Mouse (Mus musculus): ENCODE measurements around the gene Prkag3.

Prkag3 gene

DNA sequence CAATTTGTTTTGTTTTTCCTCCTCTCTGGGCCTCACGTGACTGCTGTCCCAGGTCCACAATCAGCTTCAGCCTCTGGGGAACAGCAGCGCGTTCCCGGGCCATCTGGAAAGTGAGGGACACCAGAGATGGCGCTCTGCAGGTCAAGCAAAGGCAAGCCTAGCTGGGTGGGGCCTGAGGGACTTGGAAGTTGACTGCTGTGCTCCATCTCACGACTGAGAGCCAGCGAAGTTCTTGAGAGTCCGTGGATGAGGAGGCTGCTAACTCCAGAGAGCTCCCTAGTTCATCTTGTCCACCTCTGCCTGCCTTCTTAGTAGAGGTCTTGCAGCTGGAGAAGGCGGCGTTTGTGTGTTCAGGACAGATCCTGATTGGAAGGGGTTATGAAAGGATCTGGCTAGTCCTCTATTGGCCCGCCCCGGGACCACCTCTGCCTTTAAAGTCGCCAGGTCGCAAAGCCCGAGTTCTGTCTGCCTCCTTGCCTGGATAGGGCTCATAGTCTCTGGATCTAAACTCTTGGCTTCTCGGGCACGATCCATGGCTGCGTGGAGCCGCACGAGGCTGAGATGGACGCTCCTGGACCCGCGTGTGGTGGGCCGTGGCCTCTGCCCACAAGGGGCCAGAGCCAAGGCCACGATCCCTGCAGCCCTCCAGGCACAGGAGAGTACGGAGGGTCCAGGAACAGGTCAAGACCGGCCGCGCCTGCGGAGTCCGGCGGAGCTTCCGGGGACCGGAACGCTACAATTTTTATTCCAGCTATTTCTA lies 35.7 kb downstream of the Prkag3 start, which contains the start of gene Cyp27a1:
Gene Cyp27a1, plus strand, starts transcription at position 476 of the 760 bp plus-strand sequence.
- DNase-seq (ENCODE audit: low read depth, low spot score) = peak; percentile 75

DNA sequence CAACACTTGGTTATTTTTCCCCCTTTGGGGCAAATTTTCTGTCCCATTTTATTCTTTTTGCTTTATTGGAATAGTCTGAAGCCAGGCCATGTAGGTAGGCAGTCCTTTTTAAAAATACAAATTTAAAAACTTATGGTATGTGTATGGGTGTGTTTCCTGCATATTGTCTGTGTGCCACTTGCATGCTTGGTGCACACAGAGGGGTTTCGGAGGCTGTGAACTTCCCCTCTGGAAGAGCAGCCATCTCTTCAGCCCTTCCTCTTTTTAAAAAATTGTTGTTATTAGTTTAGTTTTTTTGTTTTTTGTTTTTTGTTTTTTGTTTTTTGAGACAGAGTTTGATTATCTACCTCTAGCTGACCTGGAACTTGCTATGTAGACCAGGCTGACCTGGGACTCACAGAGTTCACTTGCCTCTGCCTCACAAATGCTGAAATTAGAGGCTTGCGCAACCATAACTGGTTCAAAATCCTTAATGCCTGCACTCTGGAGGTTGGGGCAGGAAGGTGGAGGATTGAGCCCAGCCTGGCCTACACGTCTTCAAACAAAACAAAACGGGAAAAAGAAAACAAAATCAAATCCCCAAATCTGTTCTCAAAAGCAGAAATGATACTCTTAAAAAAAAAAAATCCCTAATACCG lies 36.4 kb downstream of the Prkag3 start:
- DNase-seq (ENCODE audit: low read depth, low spot score) = no peak

DNA sequence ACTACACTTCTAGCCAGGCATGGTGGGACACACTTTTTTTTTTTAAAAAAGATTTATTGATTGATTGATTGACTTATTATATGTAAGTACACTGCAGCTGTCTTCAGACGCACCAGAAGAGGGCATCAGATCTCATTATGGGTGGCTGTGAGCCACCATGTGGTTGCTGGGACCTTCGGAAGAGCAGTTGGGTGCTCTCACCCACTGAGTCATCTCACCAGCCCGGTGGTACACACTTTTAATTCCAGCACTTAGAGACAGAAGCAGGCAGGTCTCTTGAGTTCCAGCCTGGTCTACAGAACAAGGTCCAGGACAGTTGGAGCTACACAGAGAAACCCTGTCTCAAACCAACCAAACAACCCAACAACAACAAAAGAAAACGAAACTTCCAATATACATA lies 37.0 kb downstream of the Prkag3 start:
- no peak for DNase-seq (ENCODE audit: low read depth, low spot score)

DNA sequence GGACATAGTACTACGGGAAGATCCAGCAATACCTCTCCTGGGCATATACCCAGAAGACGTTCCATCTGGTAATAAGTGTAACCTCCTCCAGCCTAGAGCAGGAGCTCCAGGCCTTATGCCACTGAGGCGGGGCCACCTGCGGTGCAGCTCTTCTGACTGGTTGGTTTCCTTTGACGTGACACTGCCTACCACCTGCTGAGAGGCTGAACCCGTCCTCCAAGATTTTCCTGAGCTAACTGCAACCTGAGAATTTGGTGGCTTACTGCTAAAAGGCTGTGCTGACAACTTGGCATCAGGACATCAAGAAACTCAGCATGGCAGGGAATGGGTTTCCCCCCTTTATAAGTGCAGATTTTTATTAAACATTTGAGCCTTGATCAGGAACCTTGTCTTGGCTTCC lies 39.5 kb downstream of the Prkag3 start:
- no peak for DNase-seq (ENCODE audit: low read depth, low spot score)

DNA sequence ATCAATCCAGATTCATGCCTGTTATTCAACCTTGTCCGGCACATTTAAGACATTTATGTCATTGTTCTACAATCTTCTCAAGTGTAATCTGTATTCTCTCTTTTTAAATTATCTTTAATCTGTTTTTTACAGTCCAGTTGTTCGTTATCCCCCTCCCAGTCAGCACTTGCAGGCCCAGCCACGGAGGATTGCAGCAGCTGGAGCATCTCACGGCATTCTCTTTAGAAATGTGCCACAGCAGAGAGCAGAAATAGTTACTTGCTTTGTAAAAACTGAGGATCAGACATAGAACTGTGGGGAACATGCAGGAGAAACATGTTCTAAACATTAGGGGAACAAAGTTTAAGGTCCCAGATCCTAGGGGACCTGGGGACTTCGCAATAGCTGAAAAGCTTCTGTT lies 44.0 kb downstream of the Prkag3 start:
- DNase-seq (ENCODE audit: low read depth, low spot score) = no peak

DNA sequence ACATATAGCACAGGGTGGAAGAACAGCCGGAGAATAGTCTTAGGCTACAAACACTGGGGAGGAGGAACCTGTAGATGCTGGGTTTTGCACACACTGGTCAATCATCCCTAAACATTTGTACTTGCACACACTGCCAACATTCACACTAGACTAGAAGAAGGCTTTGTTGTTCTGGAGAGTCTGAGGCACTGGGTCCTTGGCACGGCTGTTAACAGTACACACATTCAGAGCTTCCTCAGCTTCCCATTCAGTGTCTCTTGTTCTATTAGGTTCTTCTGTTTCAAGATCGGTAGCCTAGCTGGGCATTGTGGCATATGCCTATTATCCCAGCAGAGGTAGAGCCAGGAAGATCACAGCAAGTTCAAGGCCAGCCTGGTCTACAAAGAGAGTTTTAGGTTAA lies 44.9 kb downstream of the Prkag3 start:
- DNase-seq (ENCODE audit: low read depth, low spot score) = no peak

DNA sequence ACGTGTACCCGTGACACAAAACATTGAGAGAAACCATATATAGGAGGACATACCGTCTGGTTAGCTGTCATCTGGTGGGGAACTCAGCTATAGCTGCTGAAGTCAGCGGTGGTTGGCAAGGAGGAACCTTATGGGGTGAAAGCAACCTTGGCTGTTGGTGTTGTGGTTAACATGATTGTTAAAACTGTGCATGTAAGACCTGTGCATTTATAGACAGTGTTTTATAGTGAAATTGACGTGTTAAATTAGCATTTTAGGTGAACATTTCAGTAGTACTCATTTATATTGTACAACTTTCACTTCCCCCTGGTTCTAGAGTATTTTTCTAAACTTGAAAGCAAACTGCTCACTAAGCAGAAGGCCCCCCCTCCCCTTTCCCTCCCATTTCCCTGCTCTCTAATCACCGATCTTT lies 46.9 kb downstream of the Prkag3 start:
- DNase-seq (ENCODE audit: low read depth, low spot score) = no peak

DNA sequence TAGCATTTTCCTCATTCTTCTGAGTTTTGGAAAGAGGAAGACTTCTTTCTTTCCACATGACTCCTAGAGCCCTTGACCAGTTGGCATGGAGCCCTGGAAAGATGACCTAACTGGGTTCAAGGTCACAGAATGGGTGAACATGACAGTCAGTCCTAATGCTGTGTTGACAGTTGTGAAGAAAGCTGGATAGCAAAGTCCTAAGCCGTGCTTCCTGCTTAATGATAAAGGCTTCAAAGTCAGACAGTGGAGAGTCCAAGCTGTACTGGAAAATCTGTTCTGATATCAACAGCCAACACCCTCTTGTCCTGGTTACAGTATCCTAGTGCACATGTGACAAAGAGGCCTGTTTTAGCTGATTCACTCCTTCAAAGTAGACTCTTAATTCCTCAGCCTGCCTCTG lies 50.2 kb downstream of the Prkag3 start:
- DNase-seq (ENCODE audit: low read depth, low spot score) = no peak

DNA sequence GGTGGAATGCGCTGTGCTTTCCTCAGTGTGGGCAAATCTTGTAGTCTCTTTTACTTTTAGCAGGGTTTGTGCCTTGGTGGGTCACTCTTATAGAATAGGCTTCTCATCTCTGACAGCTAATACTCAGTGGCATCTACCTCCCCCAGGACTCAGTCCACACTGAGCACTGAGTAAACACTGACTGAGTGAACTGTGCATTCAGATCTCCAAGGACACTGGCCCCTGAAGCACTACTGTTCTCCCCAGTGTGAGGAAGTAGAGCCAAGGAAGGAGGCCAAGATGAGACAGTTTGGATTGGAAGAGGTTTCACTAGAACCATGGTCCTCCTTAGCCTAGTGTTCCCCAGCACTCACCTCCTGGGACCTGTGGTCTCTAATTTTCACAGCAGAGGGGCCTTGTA lies 50.7 kb downstream of the Prkag3 start:
- DNase-seq (ENCODE audit: low read depth, low spot score) = no peak

DNA sequence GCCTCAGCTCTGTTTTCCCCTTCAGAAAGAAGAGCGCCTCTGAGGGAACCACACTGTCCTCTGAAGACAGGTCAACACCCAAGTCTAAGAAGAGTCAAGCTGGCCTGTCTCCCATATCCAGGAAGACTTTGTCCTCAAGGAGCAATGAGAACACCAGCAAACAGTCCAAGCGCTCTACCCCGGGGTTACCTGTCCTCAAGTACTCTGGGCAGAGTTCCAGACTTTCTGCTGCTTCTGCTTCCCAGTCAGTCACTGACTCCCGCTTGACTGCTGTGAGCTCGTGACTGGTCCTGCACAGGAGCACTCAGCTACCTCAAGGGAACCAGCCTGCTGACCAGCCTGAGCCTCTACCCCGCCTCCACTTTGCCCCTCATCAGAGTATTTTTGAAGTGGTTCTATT lies 51.6 kb downstream of the Prkag3 start:
- no peak for DNase-seq (ENCODE audit: low read depth, low spot score)

DNA sequence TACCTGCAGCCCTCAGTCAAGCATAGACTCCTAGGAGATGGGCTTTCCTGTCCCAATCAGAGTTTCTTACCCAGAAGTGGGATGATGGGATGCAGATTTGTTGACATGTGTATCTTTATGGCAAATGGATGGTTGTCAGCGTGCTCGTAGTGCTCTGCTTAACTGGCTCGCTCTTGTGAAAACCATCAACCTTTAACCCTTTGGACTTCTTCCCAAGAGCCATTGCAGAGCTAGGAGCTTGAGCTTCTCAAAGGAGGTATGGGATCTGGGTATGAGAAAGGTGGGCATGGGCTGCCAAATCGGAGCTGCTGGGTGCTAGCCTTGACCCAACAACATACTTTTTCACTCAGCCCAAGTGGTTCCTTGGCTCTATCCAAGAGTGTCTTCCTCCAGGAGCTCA lies 53.2 kb downstream of the Prkag3 start:
- no peak for DNase-seq (ENCODE audit: low read depth, low spot score)

DNA sequence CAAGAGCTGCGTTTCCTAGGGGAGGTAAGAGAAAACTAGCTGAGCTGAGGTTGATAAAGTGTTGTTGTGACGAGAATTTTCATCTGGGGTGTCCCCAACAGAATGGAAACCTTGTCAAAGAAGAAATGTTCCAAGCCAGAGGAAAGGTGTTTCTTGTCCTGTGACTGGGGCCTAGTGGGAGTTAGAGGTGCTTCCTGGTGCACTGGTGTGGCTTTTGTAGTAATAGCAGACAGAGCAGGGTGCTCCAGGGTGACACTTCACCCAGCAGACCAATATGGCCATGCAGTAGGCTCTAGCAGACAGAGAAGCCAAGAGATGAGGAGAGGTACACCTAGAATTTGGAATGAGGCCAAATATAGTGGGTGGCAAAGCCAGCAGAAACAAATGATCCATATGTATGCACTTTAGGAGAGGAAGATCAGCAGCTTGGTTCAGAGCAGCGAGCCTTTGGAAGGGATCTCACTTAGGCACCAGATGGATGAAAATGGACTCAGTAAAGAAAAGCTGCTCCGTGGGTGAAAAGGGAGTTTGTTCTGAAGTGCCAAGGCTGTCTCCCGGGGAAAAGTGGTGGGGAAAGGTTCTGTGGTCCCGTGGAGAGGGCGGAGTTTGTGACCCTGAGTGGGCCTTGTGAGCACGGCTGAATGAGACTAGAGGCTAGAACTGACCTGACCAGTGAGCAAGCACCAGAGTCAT lies 55.0 kb downstream of the Prkag3 start:
- no peak for DNase-seq (ENCODE audit: low read depth, low spot score)
